Mouse (Mus musculus) left cerebral cortex, adult 18-20 months (tissue): ENCODE measurements around the gene 1600015I10Rik. TPM values are rescaled to one million over a fixed set of nuclear protein-coding genes. Genes with fewer than 3 reads are reported as not detected.
"Not testable (repeated sequence)": the region's sequence is repeated elsewhere in the genome, so short reads cannot be mapped to it uniquely, and the experiment has no call there.

Experiments used
- DNase-seq, 2 experiments: peaks; one replicate each; pipeline ENCODE4 v3.0.0; 2021 to 2022; ENCODE audit warnings: low spot score in 2 of 2, mixed read lengths in 1 of 2
- total RNA-seq, 2 experiments: library from RNA; stranded (reverse); gene quantifications; 2 replicates each; pipeline ENCODE4 v1.2.3; 2021

The 1600015I10Rik gene
- total RNA-seq, 2 experiments from 2014 or later = not detected

DNA sequence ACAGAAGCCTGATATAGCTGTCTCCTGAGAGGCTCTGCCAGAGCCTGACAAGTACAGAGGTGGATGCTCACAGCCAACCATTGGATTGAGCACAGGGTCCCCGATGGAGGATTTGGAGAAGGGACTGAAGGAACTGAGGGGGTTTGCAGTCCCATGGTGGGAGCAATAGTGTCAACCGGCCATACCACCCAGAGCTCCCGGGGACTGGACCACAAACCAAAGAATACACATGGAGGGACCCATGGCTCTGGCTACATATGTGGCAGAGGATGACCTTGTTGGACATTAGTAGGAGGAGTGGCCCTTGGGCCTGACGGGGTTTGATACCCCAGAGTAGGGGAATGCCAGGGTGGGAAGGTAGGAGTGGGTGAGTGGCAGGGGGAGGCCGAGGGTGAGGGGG is 37.0 kb downstream of the 1600015I10Rik start:
- DNase-seq = not testable (repeated sequence)

DNA sequence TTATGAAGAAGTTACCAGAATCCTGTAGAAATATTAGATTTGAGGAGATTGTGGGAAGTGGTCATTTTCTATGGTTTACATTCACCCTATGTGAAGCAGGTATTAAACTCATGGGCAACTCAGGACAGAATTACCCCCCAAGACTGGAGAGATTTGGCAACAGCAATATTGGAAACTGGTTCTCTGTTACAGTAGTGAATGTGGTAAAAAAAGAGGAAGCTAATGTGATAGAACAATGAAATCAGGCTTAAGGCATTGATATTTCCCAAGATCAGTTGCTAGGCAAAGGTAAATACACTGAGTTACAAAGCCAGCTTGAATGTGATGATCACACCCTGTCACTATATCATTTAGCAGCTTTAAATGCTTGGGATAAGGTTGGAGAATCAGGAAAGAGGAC is 38.2 kb downstream of the 1600015I10Rik start:
- no peak for DNase-seq

DNA sequence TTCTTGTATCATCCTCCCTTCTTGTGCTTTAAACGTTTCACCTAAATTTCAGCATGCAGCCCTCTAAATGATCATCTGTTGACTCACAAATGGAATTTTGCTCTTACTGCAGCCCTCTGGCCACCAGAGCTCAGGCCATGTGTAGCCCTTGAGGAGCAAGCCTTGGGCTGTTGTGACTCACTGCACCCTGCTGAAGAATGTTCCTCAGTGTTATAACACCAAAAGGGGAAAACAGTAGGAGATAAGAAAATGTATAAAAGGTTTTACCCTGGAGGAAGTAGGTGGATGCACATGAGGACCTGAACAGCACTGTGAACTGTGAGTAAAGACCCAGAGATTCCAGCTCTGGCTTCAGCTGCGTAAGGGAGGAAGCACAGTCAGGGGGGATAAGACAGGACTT is 45.0 kb downstream of the 1600015I10Rik start, which contains the start of gene Doxl2:
Gene Doxl2 (plus strand): TSS at position 301 of the 400 bp plus-strand sequence.
- no peak for DNase-seq

DNA sequence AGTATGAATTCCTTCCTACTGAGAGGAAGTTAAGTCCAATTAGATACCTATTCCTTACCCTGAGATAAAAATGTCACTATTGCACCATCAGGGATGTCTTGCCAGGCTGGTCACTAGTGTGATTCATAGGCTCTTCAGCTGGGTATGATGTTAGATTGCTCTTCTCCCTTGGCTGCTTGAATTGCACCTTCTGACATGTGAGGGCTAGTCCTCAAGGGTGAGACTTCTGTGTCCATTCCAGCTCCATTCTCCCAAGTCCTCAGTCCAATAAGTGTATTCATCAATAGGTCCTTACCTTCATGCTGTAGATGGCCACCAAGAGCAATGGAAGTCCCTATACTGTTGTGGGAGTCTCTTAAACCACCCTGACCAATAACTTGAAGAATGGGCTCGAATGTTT is 49.9 kb downstream of the 1600015I10Rik start:
- DNase-seq = no peak

DNA sequence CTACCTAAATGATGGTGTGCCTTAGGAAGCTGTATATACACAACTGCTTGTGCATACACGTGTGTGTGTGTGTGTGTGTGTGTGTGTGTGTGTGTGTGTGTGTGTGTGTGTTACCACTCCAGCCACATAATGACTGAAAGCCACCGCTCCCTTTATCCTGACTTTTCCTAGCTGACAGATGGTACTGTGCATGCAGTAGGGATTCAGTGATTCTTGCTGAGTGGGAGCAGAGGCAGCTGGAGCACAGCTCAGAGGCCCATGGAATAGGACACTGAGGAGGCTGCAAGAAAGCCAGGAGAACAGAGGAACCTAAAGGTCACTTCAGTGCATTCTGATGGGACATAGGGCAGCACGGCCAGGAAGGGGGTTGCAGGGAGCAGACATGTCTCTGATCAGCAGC is 52.6 kb downstream of the 1600015I10Rik start:
- peak in 1 of 2 experiments; percentile 6 for DNase-seq

Other genes with a start within 250 kb of the 1600015I10Rik start
- gene Gimap4, start 245.3 kb upstream of the 1600015I10Rik start, total RNA-seq = under 1 TPM; 0.28 to 0.75 TPM
- gene Gimap6, start 221.7 kb upstream of the 1600015I10Rik start, total RNA-seq = 1 to 10 TPM; 3.6 to 4.1 TPM
- gene Gm28053, start 211.3 kb upstream of the 1600015I10Rik start, total RNA-seq = 1 to 10 TPM in 1 of 2 experiments, not detected in 1; 2.3 TPM
- not detected for gene Gimap7, start 211.3 kb upstream of the 1600015I10Rik start, total RNA-seq
- 1 to 10 TPM; 2.1 to 2.3 TPM for gene Gimap1, start 190.8 kb upstream of the 1600015I10Rik start, total RNA-seq
- gene Gimap5, start 183.7 kb upstream of the 1600015I10Rik start, total RNA-seq = 1 to 10 TPM in 1 of 2 experiments, under 1 TPM in 1; 0.89 to 1.4 TPM
- gene Gimap3, start 159.0 kb upstream of the 1600015I10Rik start, total RNA-seq = not detected
- gene Tmem176a, start 89.0 kb upstream of the 1600015I10Rik start, total RNA-seq = 10 to 100 TPM; 28.9 to 40.9 TPM
- gene Tmem176b, start 88.4 kb upstream of the 1600015I10Rik start, total RNA-seq = 10 to 100 TPM; 55.5 to 58.5 TPM
- gene Aoc1, start 57.0 kb upstream of the 1600015I10Rik start, total RNA-seq = not detected
- gene Doxl2, start 45.1 kb downstream of the 1600015I10Rik start, total RNA-seq = not detected
- gene Svs1, start 57.0 kb downstream of the 1600015I10Rik start, total RNA-seq = not detected
- 1 to 10 TPM; 1.9 to 2.8 TPM for gene Gpnmb, start 106.7 kb downstream of the 1600015I10Rik start, total RNA-seq
- gene Malsu1, start 143.9 kb downstream of the 1600015I10Rik start, total RNA-seq = 10 to 100 TPM; 23.8 to 34.4 TPM